Mouse (Mus musculus) limb, embryonic 15.5 days (tissue): ENCODE measurements around the gene Ank. TPM values are rescaled to one million over a fixed set of nuclear protein-coding genes. Genes with fewer than 3 reads are reported as not detected.

ENCODE experiments used
- ATAC-seq: fragments of 200-750 bp; cut with Nextera tagmentation; 2 replicates; pipeline ENCODE4 v1.8.0; 2017; ENCODE audit warnings: low read depth, moderate TSS enrichment; ENCODE audit not compliant: insufficient number of reproducible peaks, low FRiP score, low TSS enrichment
- H3K27ac ChIP-seq: fragments of 300-500 bp; sonication (generic); 2 replicates; pipeline ENCODE4 v1.5.1; 2015; ENCODE audit warnings: moderate library complexity, mild to moderate bottlenecking, inconsistent platforms
- H3K27me3 ChIP-seq: fragments of 300-500 bp; sonication (generic); 2 replicates; pipeline ENCODE4 v1.6.1; 2015; ENCODE audit warnings: inconsistent platforms
- H3K36me3 ChIP-seq: fragments of 300-500 bp; sonication (generic); 2 replicates; pipeline ENCODE4 v1.6.1; 2015; ENCODE audit warnings: inconsistent platforms
- H3K4me1 ChIP-seq: fragments of 300-500 bp; sonication (generic); 2 replicates; pipeline ENCODE4 v1.6.1; 2015; ENCODE audit warnings: inconsistent platforms
- H3K4me2 ChIP-seq: fragments of 300-500 bp; sonication (generic); 2 replicates; pipeline ENCODE4 v1.6.1; 2015; ENCODE audit warnings: mild to moderate bottlenecking, inconsistent platforms
- H3K4me3 ChIP-seq: fragments of 300-500 bp; sonication (generic); 2 replicates; pipeline ENCODE4 v1.5.1; 2015; ENCODE audit warnings: mild to moderate bottlenecking, inconsistent platforms
- H3K9ac ChIP-seq: fragments of 300-500 bp; sonication (generic); 2 replicates; pipeline ENCODE4 v1.6.1; 2015; ENCODE audit warnings: inconsistent platforms
- H3K9me3 ChIP-seq: fragments of 300-500 bp; sonication (generic); 2 replicates; pipeline ENCODE4 v1.6.1; 2016; ENCODE audit warnings: inconsistent platforms
- WGBS: fragments of 180-500 bp; shearing (Covaris S2); methylation state at CpG from one replicate; pipeline ENCODE4 v1.1.7; 2015; 5-methylcytosine and 5-hydroxymethylcytosine counted together
- polyA plus RNA-seq: library from polyadenylated mRNA; unstranded; fragments of >200 nt; fragmentation: Nextera tagmentation; extraction: Ambion mirVana; gene quantifications from 2 replicates; pipeline ENCODE4 v1.2.1, GENCODE M21; 2015

Gene Ank
- polyA plus RNA-seq, 1 experiment from 2014 or later, result 16.3 TPM

GRCm38 (mm10) chr15:27620475-27621185, 154.2 kb downstream of the Ank start:
- H3K9me3 ChIP-seq, result no peaks in the 10 kb centered on the region
- ATAC-seq, result no peak
- H3K9ac ChIP-seq, result no peak overlapping the region
- no peaks in the 10 kb centered on the region for H3K4me1 ChIP-seq
- no peaks in the 10 kb centered on the region for H3K27me3 ChIP-seq
- WGBS, result 82% methylated on average over 6 of the region's 6 CpGs
- H3K4me2 ChIP-seq, result no peak overlapping the region
- H3K4me3 ChIP-seq, result no peak overlapping the region
- peaks cover 48% of the 10 kb centered on the region for H3K36me3 ChIP-seq
- H3K27ac ChIP-seq, result no peak overlapping the region

GRCm38 (mm10) chr15:27623286-27623685, 156.8 kb downstream of the Ank start:
- Histone ChIP-seq H3K36me3 (peaks cover 44% of the 10 kb centered on the region), H3K27ac (no peak overlapping the region), H3K4me1 (no peaks in the 10 kb centered on the region), H3K9ac (no peak overlapping the region), H3K4me2 (no peak overlapping the region), H3K4me3 (no peak overlapping the region), H3K9me3 (no peaks in the 10 kb centered on the region), H3K27me3 (no peaks in the 10 kb centered on the region)
- no peak for ATAC-seq
- WGBS, result 91% methylated on average over 6 of the region's 6 CpGs

GRCm38 (mm10) chr15:27625014-27625889, 158.8 kb downstream of the Ank start:
- no peak for ATAC-seq
- peaks cover 34% of the 10 kb centered on the region for H3K36me3 ChIP-seq
- peaks cover 15% of the 10 kb centered on the region for H3K4me1 ChIP-seq
- no peaks in the 10 kb centered on the region for H3K27me3 ChIP-seq
- H3K27ac ChIP-seq, result no peak overlapping the region
- no peak overlapping the region for H3K9ac ChIP-seq
- H3K9me3 ChIP-seq, result no peaks in the 10 kb centered on the region
- no peak overlapping the region for H3K4me3 ChIP-seq
- H3K4me2 ChIP-seq, result no peak overlapping the region
- WGBS, result 85% methylated on average over 13 of the region's 13 CpGs

- no peak overlapping the region for H3K4me2 ChIP-seq
- no peak overlapping the region for H3K9ac ChIP-seq
- H3K27me3 ChIP-seq, result no peaks in the 10 kb centered on the region
- no peak overlapping the region for H3K4me3 ChIP-seq
- peaks cover 15% of the 10 kb centered on the region for H3K4me1 ChIP-seq
- H3K36me3 ChIP-seq, result peaks cover 29% of the 10 kb centered on the region
- H3K9me3 ChIP-seq, result no peaks in the 10 kb centered on the region
- ATAC-seq, result no peak
- H3K27ac ChIP-seq, result no peak overlapping the region
- WGBS, result 91% methylated on average over 10 of the region's 10 CpGs
Measured at GRCm38 (mm10) chr15:27625890-27626255, 159.4 kb downstream of the Ank start.

- Histone ChIP-seq H3K36me3 (peaks cover 25% of the 10 kb centered on the region), H3K4me3 (no peak overlapping the region), H3K27me3 (no peaks in the 10 kb centered on the region), H3K27ac (no peak overlapping the region), H3K9me3 (no peaks in the 10 kb centered on the region), H3K4me1 (peaks cover 15% of the 10 kb centered on the region), H3K4me2 (no peak overlapping the region), H3K9ac (no peak overlapping the region)
- no peak for ATAC-seq
- WGBS, result 96% methylated on average over 1 of the region's 1 CpGs
Measured at GRCm38 (mm10) chr15:27626314-27626713, 159.8 kb downstream of the Ank start.

- WGBS, result 91% methylated on average over 9 of the region's 9 CpGs
- H3K4me1 ChIP-seq, result peaks cover 15% of the 10 kb centered on the region
- H3K9me3 ChIP-seq, result no peaks in the 10 kb centered on the region
Measured at GRCm38 (mm10) chr15:27627794-27628193, 161.3 kb downstream of the Ank start.

GRCm38 (mm10) chr15:27629046-27629445, 162.6 kb downstream of the Ank start:
- peaks cover 14% of the 10 kb centered on the region for H3K36me3 ChIP-seq
- ATAC-seq, result no peak
- H3K27me3 ChIP-seq, result no peaks in the 10 kb centered on the region
- 72% methylated on average over 4 of the region's 4 CpGs for WGBS
- peak overlapping the region; percentile 96; the same call in 1 of the 2 replicates for H3K4me3 ChIP-seq
- H3K4me2 ChIP-seq, result peak overlapping the region; percentile 79
- H3K9me3 ChIP-seq, result no peaks in the 10 kb centered on the region
- no peak overlapping the region for H3K9ac ChIP-seq
- no peak overlapping the region for H3K27ac ChIP-seq
- H3K4me1 ChIP-seq, result peaks cover 16% of the 10 kb centered on the region

More at GRCm38 (mm10) chr15:27627794-27628193, 161.3 kb downstream of the Ank start:
- H3K9ac ChIP-seq, result no peak overlapping the region
- H3K4me2 ChIP-seq, result no peak overlapping the region
- ATAC-seq, result no peak
- no peak overlapping the region for H3K4me3 ChIP-seq
- no peaks in the 10 kb centered on the region for H3K27me3 ChIP-seq
- H3K27ac ChIP-seq, result no peak overlapping the region
- peaks cover 20% of the 10 kb centered on the region for H3K36me3 ChIP-seq

- Histone ChIP-seq H3K9ac (peak overlapping the region; percentile 89), H3K4me2 (peak overlapping the region; percentile 79), H3K27me3 (no peaks in the 10 kb centered on the region), H3K4me1 (peaks cover 17% of the 10 kb centered on the region), H3K4me3 (peak overlapping the region; percentile 96), H3K27ac (peak overlapping the region; percentile 75), H3K9me3 (no peaks in the 10 kb centered on the region), H3K36me3 (peaks cover 14% of the 10 kb centered on the region)
- peak; percentile 52 for ATAC-seq
- 2% methylated on average over 52 of the region's 53 CpGs for WGBS
Measured at GRCm38 (mm10) chr15:27629800-27630600, 163.5 kb downstream of the Ank start.

- peak within 1 kb of the TSS; percentile 89 for H3K9ac ChIP-seq
Measured at GRCm38 (mm10) chr15:27630601-27631383, 164.3 kb downstream of the Ank start, which contains the start of gene Otulin. Gene Otulin, minus strand, starts transcription at chr15:27630693.

GRCm38 (mm10) chr15:27633941-27634900, 167.7 kb downstream of the Ank start:
- WGBS, result 72% methylated on average over 8 of the region's 8 CpGs
- ATAC-seq, result no peak
- Histone ChIP-seq H3K36me3 (no peaks in the 10 kb centered on the region), H3K9me3 (no peaks in the 10 kb centered on the region), H3K4me3 (no peak overlapping the region), H3K9ac (no peak overlapping the region), H3K4me2 (no peak overlapping the region), H3K27ac (no peak overlapping the region), H3K27me3 (no peaks in the 10 kb centered on the region), H3K4me1 (peaks cover 11% of the 10 kb centered on the region)

More at GRCm38 (mm10) chr15:27630601-27631383, 164.3 kb downstream of the Ank start, which contains the start of gene Otulin:
- WGBS, result 5% methylated on average over 56 of the region's 56 CpGs
- Histone ChIP-seq H3K9me3 (no peaks in the 10 kb centered on the region), H3K27me3 (no peaks in the 10 kb centered on the region), H3K27ac (peak within 1 kb of the TSS; percentile 75), H3K4me2 (peak within 1 kb of the TSS; percentile 79), H3K36me3 (peaks cover 8% of the 10 kb centered on the region), H3K4me1 (peaks cover 17% of the 10 kb centered on the region), H3K4me3 (peak within 1 kb of the TSS; percentile 96)
- peak; percentile 99 for ATAC-seq
